Mouse (Mus musculus) forebrain, postnatal 0 days (tissue): Measurements from ENCODE around the gene Nlrx1. TPM values are rescaled to one million over a fixed set of nuclear protein-coding genes. Genes with fewer than 3 reads are reported as not detected.
A peak's percentile ranks its signal among the peaks of the same experiment; 100 is the strongest.

Experiments
- ATAC-seq: fragments of 200-750 bp; cut with Nextera tagmentation; 2 replicates; pipeline ENCODE4 v1.8.0; 2017; ENCODE audit warnings: mild to moderate bottlenecking, moderate library complexity
- DNase-seq: peaks from one replicate; pipeline ENCODE4 v3.0.0-alpha.2; 2015
- H3K27ac ChIP-seq: fragments of 300-500 bp; sonication (generic); 2 replicates; pipeline ENCODE4 v1.5.1; 2014; ENCODE audit warnings: low read depth, mild to moderate bottlenecking, antibody characterized with exemption, low read length, moderate library complexity, mixed read lengths
- H3K27me3 ChIP-seq: fragments of 300-500 bp; sonication (generic); 2 replicates; pipeline ENCODE4 v1.6.1; 2014; ENCODE audit warnings: mild to moderate bottlenecking, low read length, mixed read lengths; ENCODE audit not compliant: insufficient read depth
- H3K36me3 ChIP-seq: fragments of 300-500 bp; sonication (generic); 2 replicates; pipeline ENCODE4 v1.6.1; 2014; ENCODE audit warnings: mild to moderate bottlenecking, moderate library complexity; ENCODE audit not compliant: insufficient read depth
- H3K4me1 ChIP-seq: fragments of 300-500 bp; sonication (generic); 2 replicates; pipeline ENCODE4 v1.6.1; 2014; ENCODE audit warnings: antibody characterized with exemption; ENCODE audit not compliant: insufficient read depth
- H3K4me2 ChIP-seq: fragments of 300-500 bp; sonication (generic); 2 replicates; pipeline ENCODE4 v1.6.1; 2014; ENCODE audit warnings: low read depth, mild to moderate bottlenecking, moderate library complexity
- H3K4me3 ChIP-seq: fragments of 300-500 bp; sonication (generic); 2 replicates; pipeline ENCODE4 v1.5.1; 2014; ENCODE audit warnings: low read depth, low read length, mixed read lengths
- H3K9ac ChIP-seq: fragments of 300-500 bp; sonication (generic); 2 replicates; pipeline ENCODE4 v1.6.1; 2014; ENCODE audit warnings: mild to moderate bottlenecking
- H3K9me3 ChIP-seq: fragments of 300-500 bp; sonication (generic); 2 replicates; pipeline ENCODE4 v1.6.1; 2016; ENCODE audit warnings: low read length
- CTCF ChIP-seq: sonication (generic); IDR thresholded peaks from 2 replicates; pipeline ENCODE4 v1.5.1; 2016; ENCODE audit warnings: antibody characterized with exemption, control low read depth, low read depth
- WGBS: fragments of 180-500 bp; shearing (Covaris S2); extraction: QIAGEN DNeasy Blood & Tissue Kit; methylation state at CpG from one replicate; pipeline ENCODE4 v1.1.7; 2014; 5-methylcytosine and 5-hydroxymethylcytosine counted together
- polyA plus RNA-seq: library from polyadenylated mRNA; unstranded; fragments of >200 nt; fragmentation: Nextera tagmentation; extraction: Ambion mirVana; gene quantifications from 2 replicates; pipeline ENCODE4 v1.2.1, GENCODE M21; 2015
- total RNA-seq: library from RNA; depleted of rRNA; stranded (reverse); fragments of >200 nt; gene quantifications from 2 replicates; pipeline ENCODE4 v1.2.3, GENCODE M21; 2014

Gene Nlrx1
- total and polyA plus RNA-seq, 2 experiments from 2014 or later = 5.8 to 7.1 TPM

DNA sequence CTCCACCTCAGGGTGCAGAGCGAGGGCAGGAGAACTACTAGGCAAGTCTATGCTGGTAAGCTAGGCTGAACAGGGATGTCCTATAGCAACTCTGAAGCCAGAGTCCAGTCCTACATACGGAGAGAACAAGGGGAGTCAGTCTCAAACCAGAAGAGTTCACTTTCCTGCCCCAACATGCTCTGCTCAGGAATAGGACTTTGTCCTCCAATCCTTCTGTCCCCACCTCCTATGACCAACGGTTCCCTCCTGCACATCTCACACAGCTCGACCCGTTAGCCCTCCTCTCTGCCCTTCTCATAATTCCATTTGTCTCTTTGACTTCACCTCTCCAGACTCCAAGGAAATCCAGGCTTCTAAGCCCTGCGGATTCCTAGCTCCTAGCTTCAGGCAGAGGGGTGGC is 20.5 kb downstream of the Nlrx1 start:
- 88% methylated on average over 6 of the region's 6 CpGs for WGBS
- H3K27me3 ChIP-seq = no peaks in the 10 kb centered on the region
- ATAC-seq (no peak), DNase-seq (no peak)
- no peaks in the 10 kb centered on the region; the same call in 1 of the 2 replicates for H3K36me3 ChIP-seq
- H3K4me3 ChIP-seq = no peak overlapping the region
- H3K4me1 ChIP-seq = peaks cover 4% of the 10 kb centered on the region; the same call in 1 of the 2 replicates
- H3K9ac ChIP-seq = no peak overlapping the region
- no peak overlapping the region for H3K4me2 ChIP-seq
- no peak overlapping the region for H3K27ac ChIP-seq
- no peaks in the 10 kb centered on the region for H3K9me3 ChIP-seq
- no peak for TF ChIP-seq CTCF

DNA sequence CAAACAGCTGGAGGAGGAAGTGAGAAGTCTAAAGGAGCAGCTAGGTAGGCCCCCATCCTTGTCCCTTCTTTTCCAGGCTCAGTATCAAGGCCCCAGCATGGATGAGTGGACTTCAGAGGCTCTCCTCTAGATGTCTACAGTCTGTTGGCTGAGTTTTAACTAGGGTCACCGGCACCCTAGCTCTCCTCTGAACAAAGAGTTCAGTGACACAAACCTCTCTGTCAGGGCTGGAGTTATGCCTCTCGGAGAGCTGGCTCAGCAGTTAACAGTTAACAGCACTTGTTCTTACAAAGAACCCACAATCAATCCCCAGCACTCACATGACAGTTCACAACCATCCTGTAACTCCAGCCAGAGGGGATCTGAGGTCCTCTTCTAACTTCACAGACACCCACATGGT is 24.8 kb downstream of the Nlrx1 start:
- Histone ChIP-seq H3K9me3 (no peaks in the 10 kb centered on the region), H3K4me3 (no peak overlapping the region), H3K27ac (no peak overlapping the region), H3K4me1 (no peaks in the 10 kb centered on the region), H3K9ac (no peak overlapping the region), H3K36me3 (no peaks in the 10 kb centered on the region), H3K27me3 (no peaks in the 10 kb centered on the region), H3K4me2 (no peak overlapping the region)
- 61% methylated on average over 2 of the region's 2 CpGs for WGBS
- no peak for TF ChIP-seq CTCF
- DNase-seq = no peak
- ATAC-seq = no peak

DNA sequence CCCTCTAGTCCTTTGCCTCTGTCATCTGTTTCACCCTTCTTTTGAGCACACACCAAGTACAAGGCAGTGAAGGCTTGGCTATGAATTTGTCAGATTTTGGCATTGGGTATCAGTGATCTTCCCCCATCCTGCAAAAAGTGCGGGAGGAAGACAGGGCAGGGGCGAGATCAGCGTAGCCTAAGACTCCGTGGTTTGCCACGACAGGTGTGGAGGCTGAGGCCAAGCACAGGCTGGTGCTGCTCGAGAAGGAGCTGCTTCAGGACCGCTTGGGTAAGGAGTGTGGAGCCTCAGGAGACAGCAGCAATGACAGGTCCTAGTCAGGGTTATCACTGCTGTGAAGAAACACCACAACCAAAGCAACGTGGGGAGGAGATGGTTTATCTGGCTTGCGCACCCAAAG is 27.0 kb downstream of the Nlrx1 start:
- DNase-seq (no peak), ATAC-seq (no peak)
- H3K9ac ChIP-seq = no peak overlapping the region
- H3K4me3 ChIP-seq = no peak overlapping the region
- no peak overlapping the region for H3K4me2 ChIP-seq
- H3K27ac ChIP-seq = no peak overlapping the region
- no peaks in the 10 kb centered on the region for H3K36me3 ChIP-seq
- WGBS = 78% methylated on average over 9 of the region's 9 CpGs
- H3K9me3 ChIP-seq = no peaks in the 10 kb centered on the region
- H3K4me1 ChIP-seq = no peaks in the 10 kb centered on the region
- TF ChIP-seq CTCF = no peak
- no peaks in the 10 kb centered on the region for H3K27me3 ChIP-seq

DNA sequence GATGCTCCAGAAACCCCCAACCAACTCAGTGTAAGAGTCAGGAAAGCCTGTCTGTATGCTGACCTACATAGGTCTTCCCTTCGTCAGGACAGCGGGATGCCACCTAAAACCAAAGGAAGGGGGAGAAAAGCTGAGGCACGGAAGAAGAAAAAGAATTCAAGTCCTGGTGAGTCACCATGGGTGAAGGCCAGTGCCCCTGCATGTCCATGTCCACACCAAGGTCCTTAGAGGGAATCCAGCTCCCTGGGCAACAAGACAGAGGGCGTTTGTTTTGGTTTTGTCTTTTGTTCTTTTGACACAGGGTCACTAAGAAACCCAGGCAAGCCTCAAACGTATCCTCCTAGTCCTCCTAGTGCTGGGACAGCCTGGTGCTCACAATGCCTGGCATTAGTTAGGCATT is 27.5 kb downstream of the Nlrx1 start:
- no peak overlapping the region for H3K27ac ChIP-seq
- H3K4me3 ChIP-seq = no peak overlapping the region
- H3K9me3 ChIP-seq = no peaks in the 10 kb centered on the region
- H3K9ac ChIP-seq = no peak overlapping the region
- no peaks in the 10 kb centered on the region for H3K27me3 ChIP-seq
- H3K4me1 ChIP-seq = no peaks in the 10 kb centered on the region
- WGBS = 49% methylated on average over 5 of the region's 5 CpGs
- no peaks in the 10 kb centered on the region for H3K36me3 ChIP-seq
- no peak for DNase-seq
- no peak overlapping the region for H3K4me2 ChIP-seq
- ATAC-seq = no peak
- TF ChIP-seq CTCF = no peak

DNA sequence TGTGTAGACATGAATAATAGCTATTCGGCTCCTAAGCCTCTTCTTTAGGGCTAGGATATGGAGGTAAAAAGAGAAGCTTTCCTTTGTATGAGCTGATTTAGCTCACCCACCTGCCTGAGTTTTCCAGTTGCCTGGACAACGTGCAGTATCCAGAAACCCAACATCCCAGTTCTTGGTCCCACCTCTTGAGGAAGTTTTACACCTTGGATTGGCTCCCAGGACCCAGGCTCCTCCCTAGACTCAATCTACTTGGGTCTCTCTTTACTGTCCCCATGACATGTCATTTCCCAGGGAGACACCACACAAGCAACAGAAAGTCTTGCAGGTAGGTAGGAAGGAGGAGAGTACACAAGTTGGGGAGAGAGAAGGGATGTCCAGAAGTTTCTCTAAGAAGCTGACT is 28.0 kb downstream of the Nlrx1 start, which contains the start of gene Ccdc153:
Gene Ccdc153, plus strand, starts transcription at position 278 of the 400 bp plus-strand sequence.
- TF ChIP-seq CTCF = no peak
- no peak for ATAC-seq

DNA sequence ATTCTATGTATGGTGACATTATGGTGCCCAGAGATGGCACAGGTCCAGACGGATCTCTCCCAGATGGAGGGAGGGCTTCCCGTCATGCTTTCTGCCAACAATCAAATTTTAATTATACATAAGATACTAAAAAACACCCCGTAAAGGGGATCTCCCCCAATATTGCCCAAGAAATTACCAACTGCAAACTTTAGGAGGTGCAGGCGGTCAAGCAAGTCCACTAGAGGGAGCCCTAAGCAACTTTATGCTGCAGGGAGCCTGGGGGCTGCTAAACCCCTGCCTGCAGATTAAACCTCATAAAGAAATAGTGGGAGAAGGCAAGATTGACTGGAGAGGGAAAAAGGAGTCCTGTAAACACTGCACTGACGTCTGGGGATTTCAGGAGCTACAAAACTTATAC is 29.0 kb downstream of the Nlrx1 start:
- Histone ChIP-seq H3K27ac (no peak overlapping the region), H3K27me3 (no peaks in the 10 kb centered on the region), H3K4me1 (no peaks in the 10 kb centered on the region), H3K4me3 (no peak overlapping the region), H3K4me2 (no peak overlapping the region), H3K9me3 (no peaks in the 10 kb centered on the region), H3K36me3 (no peaks in the 10 kb centered on the region), H3K9ac (no peak overlapping the region)
- ATAC-seq (peak; percentile 69), DNase-seq (peak; percentile 82)
- WGBS = 4% methylated on average over 5 of the region's 5 CpGs
- TF ChIP-seq CTCF = peak; percentile 87

More for the DNA sequence above, 28.0 kb downstream of the Nlrx1 start, which contains the start of gene Ccdc153:
- H3K36me3 ChIP-seq = no peaks in the 10 kb centered on the region
- WGBS = 44% methylated on average over 2 of the region's 2 CpGs
- H3K4me1 ChIP-seq = no peaks in the 10 kb centered on the region
- DNase-seq = no peak
- H3K27me3 ChIP-seq = no peaks in the 10 kb centered on the region
- H3K9ac ChIP-seq = no peak within 1 kb of the TSS
- no peak within 1 kb of the TSS for H3K4me2 ChIP-seq
- no peak within 1 kb of the TSS for H3K4me3 ChIP-seq
- no peaks in the 10 kb centered on the region for H3K9me3 ChIP-seq
- no peak within 1 kb of the TSS for H3K27ac ChIP-seq

DNA sequence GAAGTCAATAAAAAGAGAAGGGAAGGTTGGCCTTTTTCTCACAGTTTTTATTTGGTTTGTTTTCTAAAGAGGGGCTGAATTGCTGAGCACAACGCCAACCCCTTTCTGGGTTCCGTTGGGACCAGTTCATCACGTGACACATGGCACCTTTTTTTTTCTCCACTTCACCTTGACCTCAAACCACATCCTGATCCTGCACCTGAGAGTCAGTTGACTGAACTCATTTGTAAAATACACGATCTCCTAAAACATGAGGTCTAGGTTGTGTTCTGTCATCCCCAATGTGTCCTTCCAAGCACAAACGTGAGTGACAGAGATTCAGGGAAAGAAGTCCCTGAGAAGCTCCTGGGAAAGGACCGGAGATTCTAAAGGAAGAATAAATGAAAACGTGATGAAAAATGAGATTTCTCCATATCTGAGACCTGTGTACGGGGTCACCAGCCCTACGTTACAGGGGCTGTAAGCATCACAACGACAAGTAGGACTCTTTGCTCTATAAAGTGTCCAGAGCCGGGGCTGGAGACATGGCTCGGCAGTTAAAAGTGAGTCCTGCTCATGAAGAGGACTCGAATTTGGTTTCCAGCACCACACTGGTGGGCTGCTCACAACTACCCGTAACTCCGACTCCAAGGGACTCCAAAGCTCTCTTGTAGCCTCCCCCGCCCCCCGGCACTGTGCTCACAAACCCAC is 29.8 kb downstream of the Nlrx1 start:
- H3K27me3 ChIP-seq = no peaks in the 10 kb centered on the region
- no peak overlapping the region for H3K27ac ChIP-seq
- ATAC-seq (no peak), DNase-seq (no peak)
- H3K36me3 ChIP-seq = no peaks in the 10 kb centered on the region
- H3K9ac ChIP-seq = no peak overlapping the region
- TF ChIP-seq CTCF = no peak
- WGBS = 80% methylated on average over 17 of the region's 17 CpGs
- H3K4me3 ChIP-seq = no peak overlapping the region
- H3K4me1 ChIP-seq = no peaks in the 10 kb centered on the region
- H3K9me3 ChIP-seq = no peaks in the 10 kb centered on the region
- H3K4me2 ChIP-seq = no peak overlapping the region
